Mouse (Mus musculus) midbrain, embryonic 14.5 days (tissue): ENCODE results near the gene Gpld1. TPM values are rescaled to one million over a fixed set of nuclear protein-coding genes. Genes with fewer than 3 reads are reported as not detected.

Experiments
- ATAC-seq: fragments of 200-750 bp; cut with Nextera tagmentation; 2 replicates; pipeline ENCODE4 v1.8.0; 2017; ENCODE audit warnings: moderate number of reproducible peaks, moderate library complexity; ENCODE audit not compliant: low FRiP score, low TSS enrichment
- DNase-seq: peaks from one replicate; pipeline ENCODE4 v3.0.0-alpha.2; 2015
- H3K27ac ChIP-seq: fragments of 300-500 bp; sonication (generic); replicated peaks from 2 replicates; pipeline ENCODE4 v1.5.1; 2014; ENCODE audit warnings: mild to moderate bottlenecking, low read depth, low read length, moderate library complexity
- H3K27me3 ChIP-seq: fragments of 300-500 bp; sonication (generic); 2 replicates; pipeline ENCODE4 v1.6.1; 2014; ENCODE audit warnings: low read length, control low read depth, mixed read lengths; ENCODE audit not compliant: control insufficient read depth, insufficient read depth
- H3K36me3 ChIP-seq: fragments of 300-500 bp; sonication (generic); 2 replicates; pipeline ENCODE4 v1.6.1; 2014; ENCODE audit warnings: low read length, control low read depth; ENCODE audit not compliant: control insufficient read depth, insufficient read depth
- H3K4me1 ChIP-seq: fragments of 300-500 bp; sonication (generic); 2 replicates; pipeline ENCODE4 v1.6.1; 2014; ENCODE audit warnings: mild to moderate bottlenecking, antibody characterized with exemption, low read length, control low read depth; ENCODE audit not compliant: control insufficient read depth, insufficient read depth
- H3K4me2 ChIP-seq: fragments of 300-500 bp; sonication (generic); 2 replicates; pipeline ENCODE4 v1.6.1; 2014; ENCODE audit warnings: mild to moderate bottlenecking, low read length, moderate library complexity
- H3K4me3 ChIP-seq: fragments of 300-500 bp; sonication (generic); replicated peaks from 2 replicates; pipeline ENCODE4 v1.5.1; 2014; ENCODE audit warnings: low read depth, low read length
- H3K9ac ChIP-seq: fragments of 300-500 bp; sonication (generic); replicated peaks from 2 replicates; pipeline ENCODE4 v1.6.1; 2014; ENCODE audit warnings: mild to moderate bottlenecking, low read length, moderate library complexity
- H3K9me3 ChIP-seq: fragments of 300-500 bp; sonication (generic); 2 replicates; pipeline ENCODE4 v1.6.1; 2016; ENCODE audit warnings: low read length, control low read depth, mixed read lengths; ENCODE audit not compliant: control insufficient read depth
- WGBS: fragments of 180-500 bp; shearing (Covaris S2); extraction: QIAGEN DNeasy Blood & Tissue Kit; methylation state at CpG from one replicate; pipeline ENCODE4 v1.1.7; 2014; 5-methylcytosine and 5-hydroxymethylcytosine counted together
- polyA plus RNA-seq: library from polyadenylated mRNA; unstranded; fragments of >200 nt; fragmentation: Nextera tagmentation; extraction: Ambion mirVana; gene quantifications from 2 replicates; pipeline ENCODE4 v1.2.1, GENCODE M21; 2014

The Gpld1 gene
- polyA plus RNA-seq, 1 experiment from 2014 or later, result 1.5 TPM

GRCm38 (mm10) chr13:24914915-24915314 is 28.0 kb upstream of the Gpld1 start:
- peaks cover 41% of the 10 kb centered on the region for H3K36me3 ChIP-seq
- no peak overlapping the region for H3K9ac ChIP-seq
- H3K27me3 ChIP-seq, result no peaks in the 10 kb centered on the region
- H3K27ac ChIP-seq, result no peak overlapping the region
- ATAC-seq (no peak), DNase-seq (no peak)
- 98% methylated on average over 4 of the region's 4 CpGs for WGBS
- no peaks in the 10 kb centered on the region for H3K4me1 ChIP-seq
- H3K9me3 ChIP-seq, result no peaks in the 10 kb centered on the region
- no peak overlapping the region for H3K4me2 ChIP-seq
- H3K4me3 ChIP-seq, result no peak overlapping the region

- Histone ChIP-seq H3K4me2 (no peak overlapping the region), H3K36me3 (peaks cover 36% of the 10 kb centered on the region), H3K4me3 (no peak overlapping the region), H3K9ac (no peak overlapping the region), H3K4me1 (no peaks in the 10 kb centered on the region), H3K27me3 (no peaks in the 10 kb centered on the region), H3K27ac (no peak overlapping the region), H3K9me3 (no peaks in the 10 kb centered on the region)
- no peak for ATAC-seq
- WGBS, result 77% methylated on average over 13 of the region's 13 CpGs
- no peak for DNase-seq
These were observed 27.1 kb upstream of the Gpld1 start for GRCm38 (mm10) chr13:24915831-24916230.

- 31% methylated on average over 5 of the region's 5 CpGs for WGBS
These were observed 22.5 kb upstream of the Gpld1 start for GRCm38 (mm10) chr13:24920333-24920977.

GRCm38 (mm10) chr13:24921281-24921680 is 21.7 kb upstream of the Gpld1 start:
- H3K36me3 ChIP-seq, result peaks cover 39% of the 10 kb centered on the region
- no peak overlapping the region for H3K4me3 ChIP-seq
- no peak overlapping the region for H3K4me2 ChIP-seq
- no peak for ATAC-seq
- H3K9ac ChIP-seq, result no peak overlapping the region
- H3K27me3 ChIP-seq, result no peaks in the 10 kb centered on the region
- 90% methylated on average over 6 of the region's 6 CpGs for WGBS
- H3K9me3 ChIP-seq, result no peaks in the 10 kb centered on the region
- no peaks in the 10 kb centered on the region for H3K4me1 ChIP-seq
- no peak overlapping the region for H3K27ac ChIP-seq
- no peak for DNase-seq

More at GRCm38 (mm10) chr13:24920333-24920977, 22.5 kb upstream of the Gpld1 start:
- ATAC-seq, result peak; percentile 66
- Histone ChIP-seq H3K27ac (no peak overlapping the region), H3K36me3 (peaks cover 39% of the 10 kb centered on the region), H3K9me3 (no peaks in the 10 kb centered on the region), H3K4me1 (no peaks in the 10 kb centered on the region), H3K4me2 (no peak overlapping the region), H3K9ac (no peak overlapping the region), H3K27me3 (no peaks in the 10 kb centered on the region), H3K4me3 (no peak overlapping the region)
- DNase-seq, result peak; percentile 88

- no peaks in the 10 kb centered on the region for H3K9me3 ChIP-seq
- H3K4me3 ChIP-seq, result no peak overlapping the region
- no peak overlapping the region for H3K9ac ChIP-seq
- DNase-seq, result no peak
- ATAC-seq, result no peak
- no peaks in the 10 kb centered on the region for H3K4me1 ChIP-seq
- peaks cover 28% of the 10 kb centered on the region for H3K36me3 ChIP-seq
- no peak overlapping the region for H3K27ac ChIP-seq
- no peak overlapping the region for H3K4me2 ChIP-seq
- 94% methylated on average over 5 of the region's 5 CpGs for WGBS
- no peaks in the 10 kb centered on the region for H3K27me3 ChIP-seq
These were observed 19.0 kb upstream of the Gpld1 start for GRCm38 (mm10) chr13:24923991-24924390.

- Histone ChIP-seq H3K27me3 (no peaks in the 10 kb centered on the region), H3K4me1 (no peaks in the 10 kb centered on the region), H3K9ac (no peak overlapping the region), H3K36me3 (0 out of 2 replicates have a peak, but pooled peaks cover 3% of the 10 kb centered on the region), H3K4me3 (no peak overlapping the region), H3K27ac (no peak overlapping the region), H3K4me2 (no peak overlapping the region), H3K9me3 (no peaks in the 10 kb centered on the region)
- DNase-seq (no peak), ATAC-seq (no peak)
These were observed 12.4 kb upstream of the Gpld1 start for GRCm38 (mm10) chr13:24930591-24930990.

- no peak for ATAC-seq
- 91% methylated on average over 7 of the region's 7 CpGs for WGBS
These were observed 9.8 kb upstream of the Gpld1 start for GRCm38 (mm10) chr13:24933199-24933598.

GRCm38 (mm10) chr13:24936772-24937107 is 6.2 kb upstream of the Gpld1 start:
- Histone ChIP-seq H3K4me2 (peak overlapping the region; percentile 71), H3K27ac (peak overlapping the region; percentile 86; the same call in 1 of the 2 replicates), H3K36me3 (no peaks in the 10 kb centered on the region), H3K4me3 (peak overlapping the region; percentile 88), H3K9me3 (no peaks in the 10 kb centered on the region), H3K9ac (peak overlapping the region; percentile 92), H3K27me3 (no peaks in the 10 kb centered on the region), H3K4me1 (peaks cover 18% of the 10 kb centered on the region; the same call in 1 of the 2 replicates)
- DNase-seq (no peak), ATAC-seq (no peak)
- 54% methylated on average over 5 of the region's 5 CpGs for WGBS

More at GRCm38 (mm10) chr13:24933199-24933598, 9.8 kb upstream of the Gpld1 start:
- no peaks in the 10 kb centered on the region for H3K36me3 ChIP-seq
- no peak overlapping the region for H3K4me3 ChIP-seq
- H3K4me2 ChIP-seq, result no peak overlapping the region
- no peaks in the 10 kb centered on the region for H3K27me3 ChIP-seq
- no peaks in the 10 kb centered on the region for H3K9me3 ChIP-seq
- no peak for DNase-seq
- H3K4me1 ChIP-seq, result peaks cover 13% of the 10 kb centered on the region; the same call in 1 of the 2 replicates
- no peak overlapping the region for H3K27ac ChIP-seq
- no peak overlapping the region for H3K9ac ChIP-seq

- WGBS, result under 1% methylated on average over 75 of the region's 75 CpGs
- ATAC-seq, result peak; percentile 83
- peaks cover 18% of the 10 kb centered on the region; the same call in 1 of the 2 replicates for H3K4me1 ChIP-seq
These were observed 5.7 kb upstream of the Gpld1 start, which contains the start of gene Aldh5a1 for GRCm38 (mm10) chr13:24937108-24937838. Gene Aldh5a1, minus strand, starts transcription at chr13:24937661.

More at GRCm38 (mm10) chr13:24937108-24937838, 5.7 kb upstream of the Gpld1 start, which contains the start of gene Aldh5a1:
- Histone ChIP-seq H3K4me2 (peak within 1 kb of the TSS; percentile 71), H3K27me3 (no peaks in the 10 kb centered on the region), H3K4me3 (peak within 1 kb of the TSS; percentile 88), H3K27ac (peak within 1 kb of the TSS; percentile 86), H3K9ac (peak within 1 kb of the TSS; percentile 92), H3K9me3 (no peaks in the 10 kb centered on the region), H3K36me3 (no peaks in the 10 kb centered on the region)
- DNase-seq, result peak; percentile 92
